8 mouse cellular contexts compared by ENCODE assay signal in the genomic region with DNA sequence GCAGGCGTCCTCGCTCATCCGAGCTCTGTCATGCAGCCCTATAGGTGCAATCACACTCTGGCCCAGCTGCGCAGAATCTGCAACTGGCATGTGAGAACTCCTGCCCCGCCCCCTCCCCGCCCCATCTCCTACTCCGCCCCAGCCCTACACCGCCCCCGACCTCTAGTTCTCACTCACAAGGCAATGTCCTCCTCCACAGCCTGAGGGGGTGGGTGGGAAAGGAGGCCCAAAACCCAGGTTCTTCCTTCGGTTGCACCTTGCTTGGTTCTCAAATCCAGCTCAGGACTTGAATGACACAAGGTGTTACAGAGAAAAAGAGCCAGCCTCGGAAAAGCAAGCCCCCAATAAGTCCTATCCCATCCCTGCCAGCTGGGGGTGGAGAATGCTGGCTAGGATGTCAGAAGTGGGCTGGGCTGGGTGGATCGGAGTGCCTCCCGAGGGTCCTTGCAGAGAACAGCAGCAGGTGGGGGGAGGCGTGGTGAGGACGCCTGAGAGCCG. TPM values are rescaled to one million over a fixed set of nuclear protein-coding genes. Genes with fewer than 3 reads are reported as not detected.
DNase-seq lines count a peak whose midpoint lies in the region; ATAC-seq and TF ChIP-seq lines count a peak whose summit lies in the region.

No protein-coding gene starts in this region.

- peak overlapping the region; percentile 26 for H3K4me3 ChIP-seq in gastrocnemius, adult 2 months
- H3K4me3 ChIP-seq in CH12.LX (replicated peaks in 1 of 3; ENCODE audit: low read depth in 2 of 3, low read length in 2 of 3, poor library complexity in 1 of 3), result peak overlapping the region in 2 of 3 experiments; percentile 23 to 25
- peak overlapping the region; percentile 57 for H3K4me3 ChIP-seq in forebrain, embryonic 13.5 days
- peak overlapping the region; percentile 64 for H3K4me3 ChIP-seq in midbrain, embryonic 13.5 days (replicated peaks)

- TF ChIP-seq EP300 in CH12.LX (IDR thresholded peaks at IDR 0.05; ENCODE audit: low read length), result no peak

- TF ChIP-seq POLR2A in CH12.LX (IDR thresholded peaks at IDR 0.05; ENCODE audit: low read depth, low read length), result no peak

- no peak for TF ChIP-seq CTCF in gastrocnemius, adult 2 months (IDR thresholded peaks at IDR 0.05)
- TF ChIP-seq CTCF in CH12.LX (conservative IDR thresholded peaks at IDR 0.05 in 1 of 2, IDR thresholded peaks at IDR 0.05 in 1 of 2; ENCODE audit: low read depth in 2 of 2, low read length in 2 of 2), result no peak

- H3K9ac ChIP-seq in CH12.LX (ENCODE audit: insufficient read depth, low read depth), result peak overlapping the region; percentile 34; the same call in 1 of the 2 replicates
- H3K9ac ChIP-seq in forebrain, embryonic 13.5 days, result peak overlapping the region; percentile 71
- H3K9ac ChIP-seq in midbrain, embryonic 13.5 days (replicated peaks), result peak overlapping the region; percentile 76

- under 1% methylated on average over 16 of the region's 16 CpGs for WGBS in forebrain, embryonic 13.5 days
- under 1% methylated on average over 16 of the region's 16 CpGs for WGBS in midbrain, embryonic 13.5 days

- in situ Hi-C loops in CH12.LX (cut with MboI; ENCODE audit: low pct_ligation_motif_present, low pct_unique_long_range_greater_than_20kb, low sequenced_read_pairs), result no loop called here

- no peaks in the 10 kb centered on the region for H3K79me2 ChIP-seq in CH12.LX (replicated peaks; ENCODE audit: control insufficient read depth, extremely low read depth, insufficient read depth, poor library complexity, severe bottlenecking)

- peak overlapping the region; percentile 73 for H3K4me2 ChIP-seq in CH12.LX (ENCODE audit: insufficient read depth, low read depth, poor library complexity, severe bottlenecking)
- peak overlapping the region; percentile 92 for H3K4me2 ChIP-seq in forebrain, embryonic 13.5 days
- peak overlapping the region; percentile 88 for H3K4me2 ChIP-seq in midbrain, embryonic 13.5 days (replicated peaks)

- intact Hi-C loops in gastrocnemius, adult 2 months (cut with DNase I), result no loop called here

- DNase-seq in gastrocnemius, adult 2 months, result no peak
- no peak for DNase-seq in gastrocnemius, postnatal 4 days (ENCODE audit: low spot score in 2 of 2)
- DNase-seq in CH12.LX (ENCODE audit: extremely low read depth), result peak; percentile 57
- peak; percentile 53 to 63 for DNase-seq in layer of hippocampus, postnatal 14 days (ENCODE audit: low spot score in 2 of 2)
- peak; percentile 50 for DNase-seq in telencephalon, adult 2 months (ENCODE audit: low read depth, low spot score)
- DNase-seq in ovary, postnatal 36 days (ENCODE audit: low spot score), result no peak

- H3K27me3 ChIP-seq in CH12.LX (replicated peaks), result peaks cover 51% of the 10 kb centered on the region
- H3K27me3 ChIP-seq in forebrain, embryonic 13.5 days, result peaks cover 49% of the 10 kb centered on the region
- peaks cover 55% of the 10 kb centered on the region for H3K27me3 ChIP-seq in midbrain, embryonic 13.5 days

- TF ChIP-seq RAD21 in CH12.LX (IDR thresholded peaks at IDR 0.05; ENCODE audit: low read depth, low read length), result no peak

- no peaks in the 10 kb centered on the region for H3K9me3 ChIP-seq in CH12.LX (replicated peaks; ENCODE audit: low read length)
- peaks cover 4% of the 10 kb centered on the region; the same call in 1 of the 2 replicates for H3K9me3 ChIP-seq in forebrain, embryonic 13.5 days (replicated peaks)
- no peaks in the 10 kb centered on the region for H3K9me3 ChIP-seq in midbrain, embryonic 13.5 days

- H3K27ac ChIP-seq in gastrocnemius, adult 2 months, result no peak overlapping the region
- no peak overlapping the region for H3K27ac ChIP-seq in CH12.LX (ENCODE audit: insufficient read depth, low read depth)
- peak overlapping the region; percentile 45 for H3K27ac ChIP-seq in forebrain, embryonic 13.5 days
- H3K27ac ChIP-seq in midbrain, embryonic 13.5 days, result peak overlapping the region; percentile 84

- dilution Hi-C loops in CH12.LX (cut with MboI; ENCODE audit: extremely low pct_ligation_motif_present, extremely low pct_unique_long_range_greater_than_20kb, low sequenced_read_pairs), result no loop called here

- H3K36me3 ChIP-seq in CH12.LX (replicated peaks in 1 of 2; ENCODE audit: control insufficient read depth in 1 of 2, insufficient read depth in 1 of 2, low read length in 1 of 2), result no peaks in the 10 kb centered on the region
- H3K36me3 ChIP-seq in forebrain, embryonic 13.5 days (ENCODE audit: poor library complexity, severe bottlenecking), result no peaks in the 10 kb centered on the region
- H3K36me3 ChIP-seq in midbrain, embryonic 13.5 days, result no peaks in the 10 kb centered on the region

- H3K4me1 ChIP-seq in CH12.LX (ENCODE audit: control insufficient read depth in 1 of 2, insufficient read depth in 2 of 2), result peaks cover 7 to 15% of the 10 kb centered on the region in 2 experiments
- H3K4me1 ChIP-seq in forebrain, embryonic 13.5 days, result peaks cover 32% of the 10 kb centered on the region
- H3K4me1 ChIP-seq in midbrain, embryonic 13.5 days (replicated peaks), result peaks cover 40% of the 10 kb centered on the region

- peak; percentile 32 for ATAC-seq in forebrain, embryonic 13.5 days
- ATAC-seq in midbrain, embryonic 13.5 days, result peak; percentile 55

TF ChIP-seq in CH12.LX, 34 proteins besides CTCF, POLR2A, EP300 and RAD21:
- TF ChIP-seq JUND (conservative IDR thresholded peaks at IDR 0.05; ENCODE audit: low read depth, low read length), result no peak
- TF ChIP-seq NRF1 (IDR thresholded peaks at IDR 0.05; ENCODE audit: low read depth, low read length), result peak; percentile 72

RNA-seq across cellular contexts. Expression of gene Shisa7, which starts 1.8 kb away (rescaled TPM):
- not detected for total RNA-seq in gastrocnemius, adult 2 months (2021)
- total RNA-seq in gastrocnemius, postnatal 4 days (2021), result under 1 TPM in 1 of 2 experiments, not detected in 1; 0.05 TPM
- total RNA-seq in CH12.LX (2012; rRNA removed) (not detected in 2 replicates), CH12.LX (2014; rRNA removed) (not detected in 2 replicates)
- polyA plus RNA-seq in CH12.LX (2012; ENCODE audit: insufficient read length, low read depth), result not detected in 2 replicates
- 5.6 and 7.1 TPM in 2 replicates for polyA plus RNA-seq in forebrain, embryonic 13.5 days (2015; fragmentation: Nextera tagmentation; extraction: Ambion mirVana)
- total RNA-seq in layer of hippocampus, postnatal 14 days (2021), result 100 to 1,000 TPM; 134 to 137 TPM
- polyA plus RNA-seq in midbrain, embryonic 13.5 days (2015; fragmentation: Nextera tagmentation; extraction: Ambion mirVana), result 8.8 and 9.7 TPM in 2 replicates

RNA-seq across cellular contexts. Expression of gene Isoc2b, which starts 27.4 kb away (rescaled TPM):
- 1 to 10 TPM; 3.9 TPM for total RNA-seq in gastrocnemius, adult 2 months (2021)
- 1 to 10 TPM; 2.3 to 2.5 TPM for total RNA-seq in gastrocnemius, postnatal 4 days (2021)
- total RNA-seq in CH12.LX (2012; rRNA removed) (10.8 and 19.5 TPM in 2 replicates), CH12.LX (2014; rRNA removed) (10.0 and 10.2 TPM in 2 replicates)
- polyA plus RNA-seq in CH12.LX (2012; ENCODE audit: insufficient read length, low read depth), result 3.9 and 4.7 TPM in 2 replicates
- 2.7 and 3.4 TPM in 2 replicates for polyA plus RNA-seq in forebrain, embryonic 13.5 days (2015; fragmentation: Nextera tagmentation; extraction: Ambion mirVana)
- 1 to 10 TPM; 3.2 to 5.5 TPM for total RNA-seq in layer of hippocampus, postnatal 14 days (2021)
- 3.3 and 5.3 TPM in 2 replicates for polyA plus RNA-seq in midbrain, embryonic 13.5 days (2015; fragmentation: Nextera tagmentation; extraction: Ambion mirVana)

RNA-seq across cellular contexts. Expression of gene Ube2s, which starts 30.3 kb away (rescaled TPM):
- 10 to 100 TPM; 76.4 to 82.7 TPM for total RNA-seq in gastrocnemius, adult 2 months (2021)
- 100 to 1,000 TPM; 122 to 140 TPM for total RNA-seq in gastrocnemius, postnatal 4 days (2021)
- total RNA-seq in CH12.LX (2012; rRNA removed) (238 and 304 TPM in 2 replicates), CH12.LX (2014; rRNA removed) (707 and 825 TPM in 2 replicates)
- polyA plus RNA-seq in CH12.LX (2012; ENCODE audit: insufficient read length, low read depth), result 392 and 452 TPM in 2 replicates
- 398 and 454 TPM in 2 replicates for polyA plus RNA-seq in forebrain, embryonic 13.5 days (2015; fragmentation: Nextera tagmentation; extraction: Ambion mirVana)
- total RNA-seq in layer of hippocampus, postnatal 14 days (2021), result 100 to 1,000 TPM; 103 to 123 TPM
- polyA plus RNA-seq in midbrain, embryonic 13.5 days (2015; fragmentation: Nextera tagmentation; extraction: Ambion mirVana), result 281 and 301 TPM in 2 replicates

RNA-seq across cellular contexts. Expression of gene Isoc2a, which starts 34.3 kb away (rescaled TPM):
- 10 to 100 TPM; 26.4 to 33.5 TPM for total RNA-seq in gastrocnemius, adult 2 months (2021)
- 10 to 100 TPM; 10.7 to 11.7 TPM for total RNA-seq in gastrocnemius, postnatal 4 days (2021)
- total RNA-seq in CH12.LX (2012; rRNA removed) (15.3 and 15.4 TPM in 2 replicates), CH12.LX (2014; rRNA removed) (8.4 and 8.6 TPM in 2 replicates)
- polyA plus RNA-seq in CH12.LX (2012; ENCODE audit: insufficient read length, low read depth), result 12.9 and 19.0 TPM in 2 replicates
- 0.63 and 0.77 TPM in 2 replicates for polyA plus RNA-seq in forebrain, embryonic 13.5 days (2015; fragmentation: Nextera tagmentation; extraction: Ambion mirVana)
- 1 to 10 TPM; 8.9 to 9.8 TPM for total RNA-seq in layer of hippocampus, postnatal 14 days (2021)
- polyA plus RNA-seq in midbrain, embryonic 13.5 days (2015; fragmentation: Nextera tagmentation; extraction: Ambion mirVana), result 0.43 and 0.65 TPM in 2 replicates

RNA-seq across cellular contexts. Expression of gene Rpl28, which starts 50.0 kb away (rescaled TPM):
- total RNA-seq in gastrocnemius, adult 2 months (2021), result 100 to 1,000 TPM; 483 to 569 TPM
- 1,000 to 10,000 TPM; 1,080 to 1,143 TPM for total RNA-seq in gastrocnemius, postnatal 4 days (2021)
- total RNA-seq in CH12.LX (2012; rRNA removed) (2,147 and 2,603 TPM in 2 replicates), CH12.LX (2014; rRNA removed) (236 and 269 TPM in 2 replicates)
- polyA plus RNA-seq in CH12.LX (2012; ENCODE audit: insufficient read length, low read depth), result 526 and 605 TPM in 2 replicates
- 244 and 284 TPM in 2 replicates for polyA plus RNA-seq in forebrain, embryonic 13.5 days (2015; fragmentation: Nextera tagmentation; extraction: Ambion mirVana)
- total RNA-seq in layer of hippocampus, postnatal 14 days (2021), result 100 to 1,000 TPM; 498 to 526 TPM
- 224 and 265 TPM in 2 replicates for polyA plus RNA-seq in midbrain, embryonic 13.5 days (2015; fragmentation: Nextera tagmentation; extraction: Ambion mirVana)

Comparison
In these comparisons a context has a peak if more than half of its experiments do, and no peak if none do; other contexts are left out.
1. DNase-seq: peak in CH12.LX (single experiment), layer of hippocampus, postnatal 14 days (2 of 2) and telencephalon, adult 2 months (single experiment); none in gastrocnemius, adult 2 months (single experiment), gastrocnemius, postnatal 4 days (0 of 2) and ovary, postnatal 36 days (single experiment).
2. H3K27ac ChIP-seq: peak in forebrain, embryonic 13.5 days (single experiment) and midbrain, embryonic 13.5 days (single experiment); none in gastrocnemius, adult 2 months (single experiment) and CH12.LX (single experiment).
3. RNA of gene Shisa7, which starts 1.8 kb away (total RNA-seq): 134 to 137 TPM in layer of hippocampus, postnatal 14 days; 0.05 TPM in gastrocnemius, postnatal 4 days, not detected in gastrocnemius, adult 2 months and not detected in CH12.LX; every median in the first group is over 100 times any median in the second.
4. Peak in every context shown above with its lines, with median percentiles within 50 percentile points of each other: H3K4me3 ChIP-seq, H3K4me2 ChIP-seq and H3K9ac ChIP-seq.